Mouse (Mus musculus): Measurements from ENCODE around the gene Hip1.

Gene Hip1

GRCm38 (mm10) chr5:135363540-135363939, 181.4 kb downstream of the Hip1 start:
- DNase-seq, result no peak

- DNase-seq, result no peak
Observed at GRCm38 (mm10) chr5:135362572-135362971, 182.3 kb downstream of the Hip1 start.

GRCm38 (mm10) chr5:135359772-135360171, 185.1 kb downstream of the Hip1 start:
- no peak for DNase-seq

- no peak for DNase-seq
Observed at GRCm38 (mm10) chr5:135357556-135357955, 187.4 kb downstream of the Hip1 start.

Measured in cerebellum, postnatal 36 days (tissue).